ENCODE assay signal across 8 mouse cellular contexts in genomic region chr6:124828868-124829798, GRCm38 (mm10). TPM values are rescaled to one million over a fixed set of nuclear protein-coding genes. Genes with fewer than 3 reads are reported as not detected.
A peak's percentile ranks its signal among the peaks of the same experiment; 100 is the strongest.
DNase-seq lines count a peak whose midpoint lies in the region; ATAC-seq lines count a peak whose summit lies in the region.

Gene Usp5 (minus strand): TSS chr6:124829484.
Gene Cdca3 (plus strand): TSS chr6:124829547.

- peaks cover 62% of the 10 kb centered on the region for H3K36me3 ChIP-seq in heart, embryonic 13.5 days
- H3K36me3 ChIP-seq in liver, embryonic 12.5 days: peaks cover 65% of the 10 kb centered on the region
- peaks cover 21% of the 10 kb centered on the region for H3K36me3 ChIP-seq in stomach, embryonic 15.5 days

- H3K27me3 ChIP-seq in heart, embryonic 13.5 days (replicated peaks): no peaks in the 10 kb centered on the region
- no peaks in the 10 kb centered on the region for H3K27me3 ChIP-seq in liver, embryonic 12.5 days (replicated peaks)
- H3K27me3 ChIP-seq in stomach, embryonic 15.5 days (replicated peaks): no peaks in the 10 kb centered on the region

- peak within 1 kb of the TSS; percentile 97 for H3K4me2 ChIP-seq in heart, embryonic 13.5 days
- peak within 1 kb of the TSS; percentile 95 for H3K4me2 ChIP-seq in liver, embryonic 12.5 days
- peak within 1 kb of the TSS; percentile 78 for H3K4me2 ChIP-seq in stomach, embryonic 15.5 days

- peak; percentile 89 for ATAC-seq in heart, embryonic 13.5 days (ENCODE audit: extremely low read depth, insufficient number of reproducible peaks, low FRiP score, low TSS enrichment)
- ATAC-seq in liver, embryonic 12.5 days: peak; percentile 90
- ATAC-seq in stomach, embryonic 15.5 days (ENCODE audit: insufficient read depth, low FRiP score, low read depth): peak; percentile 93

- DNase-seq in CD4-positive, CD25-positive, alpha-beta regulatory T cell, adult 2 months (ENCODE audit: low read depth, low spot score): peak; percentile 99
- peak; percentile 99 for DNase-seq in fat pad, adult 2 months (ENCODE audit: extremely low read depth, low read depth, low spot score)
- peak; percentile 99 for DNase-seq in kidney, postnatal 10 days
- DNase-seq in natural killer cell, adult 2 months (ENCODE audit: low spot score in 2 of 2): peak; percentile 98 to 99

- H3K4me1 ChIP-seq in brown adipose tissue, adult 24 weeks (ENCODE audit: control insufficient read depth, insufficient read depth, insufficient read length, low read length): 0 out of 2 replicates have a peak, but pooled peaks cover 6% of the 10 kb centered on the region
- peaks cover 30% of the 10 kb centered on the region for H3K4me1 ChIP-seq in heart, embryonic 13.5 days
- H3K4me1 ChIP-seq in liver, embryonic 12.5 days: peaks cover 43% of the 10 kb centered on the region
- H3K4me1 ChIP-seq in stomach, embryonic 15.5 days: peaks cover 15% of the 10 kb centered on the region; the same call in 1 of the 2 replicates

- H3K9me3 ChIP-seq in heart, embryonic 13.5 days: no peaks in the 10 kb centered on the region
- H3K9me3 ChIP-seq in liver, embryonic 12.5 days (replicated peaks): no peaks in the 10 kb centered on the region
- H3K9me3 ChIP-seq in stomach, embryonic 15.5 days: no peaks in the 10 kb centered on the region

- peak within 1 kb of the TSS; percentile 88 for H3K9ac ChIP-seq in heart, embryonic 13.5 days
- H3K9ac ChIP-seq in liver, embryonic 12.5 days: peak within 1 kb of the TSS; percentile 88
- H3K9ac ChIP-seq in stomach, embryonic 15.5 days: peak within 1 kb of the TSS; percentile 65

- H3K27ac ChIP-seq in brown adipose tissue, adult 24 weeks (replicated peaks; ENCODE audit: low read depth, low read length): peak within 1 kb of the TSS; percentile 88
- peak within 1 kb of the TSS; percentile 91 for H3K27ac ChIP-seq in heart, embryonic 13.5 days (replicated peaks)
- H3K27ac ChIP-seq in liver, embryonic 12.5 days: peak within 1 kb of the TSS; percentile 92
- peak within 1 kb of the TSS; percentile 94 for H3K27ac ChIP-seq in stomach, embryonic 15.5 days

- WGBS in heart, embryonic 13.5 days: under 1% methylated on average over 55 of the region's 55 CpGs
- under 1% methylated on average over 55 of the region's 55 CpGs for WGBS in liver, embryonic 12.5 days (ENCODE audit: insufficient replicate concordance)
- WGBS in stomach, embryonic 15.5 days: under 1% methylated on average over 55 of the region's 55 CpGs

- H3K4me3 ChIP-seq in brown adipose tissue, adult 24 weeks (ENCODE audit: insufficient read depth, low read depth, low read length): peak within 1 kb of the TSS; percentile 77
- peak within 1 kb of the TSS; percentile 75 for H3K4me3 ChIP-seq in heart, embryonic 13.5 days
- H3K4me3 ChIP-seq in liver, embryonic 12.5 days: peak within 1 kb of the TSS; percentile 86
- H3K4me3 ChIP-seq in stomach, embryonic 15.5 days (replicated peaks): peak within 1 kb of the TSS; percentile 79

RNA-seq across cellular contexts. Expression of gene Usp5, which starts in this region (rescaled TPM):
- 35.8 and 39.4 TPM in 2 replicates for polyA plus RNA-seq in brown adipose tissue, adult 24 weeks (2012; ENCODE audit: insufficient read depth, insufficient read length, missing spikeins)
- 98.3 and 101 TPM in 2 replicates for polyA plus RNA-seq in heart, embryonic 13.5 days (2015; fragmentation: Nextera tagmentation; extraction: Ambion mirVana)
- 87.5 and 94.1 TPM in 2 replicates for polyA plus RNA-seq in liver, embryonic 12.5 days (2016; fragmentation: Nextera tagmentation; extraction: Ambion mirVana)
- polyA plus RNA-seq in stomach, embryonic 15.5 days (2015; fragmentation: Nextera tagmentation; extraction: Ambion mirVana): 116 and 125 TPM in 2 replicates

RNA-seq across cellular contexts. Expression of gene Cdca3, which starts in this region (rescaled TPM):
- polyA plus RNA-seq in brown adipose tissue, adult 24 weeks (2012; ENCODE audit: insufficient read depth, insufficient read length, missing spikeins): 2.4 TPM in 1 of 2 replicates, not detected in the other
- 123 and 132 TPM in 2 replicates for polyA plus RNA-seq in heart, embryonic 13.5 days (2015; fragmentation: Nextera tagmentation; extraction: Ambion mirVana)
- 193 TPM in 2 replicates for polyA plus RNA-seq in liver, embryonic 12.5 days (2016; fragmentation: Nextera tagmentation; extraction: Ambion mirVana)
- 141 and 159 TPM in 2 replicates for polyA plus RNA-seq in stomach, embryonic 15.5 days (2015; fragmentation: Nextera tagmentation; extraction: Ambion mirVana)

Comparison
In these comparisons a context has a peak if more than half of its experiments do, and no peak if none do; other contexts are left out.
1. Peak in every context shown above with its lines: DNase-seq, ATAC-seq, H3K4me3 ChIP-seq and H3K27ac ChIP-seq.
2. RNA of gene Cdca3 (polyA plus RNA-seq): 193 TPM in liver, embryonic 12.5 days, 141 to 159 TPM in stomach, embryonic 15.5 days and 123 to 132 TPM in heart, embryonic 13.5 days; 2.4 TPM in brown adipose tissue, adult 24 weeks; every median in the first group is over 10 times any median in the second.